Mouse (Mus musculus): ENCODE measurements around the gene Vps52. TPM values are rescaled to one million over a fixed set of nuclear protein-coding genes. Genes with fewer than 3 reads are reported as not detected.
"Not testable (repeated sequence)": the region's sequence is repeated elsewhere in the genome, so short reads cannot be mapped to it uniquely, and the experiment has no call there.

Vps52 gene
- total RNA-seq, 2 experiments from 2014 or later: 71.1 to 71.2 TPM

DNA sequence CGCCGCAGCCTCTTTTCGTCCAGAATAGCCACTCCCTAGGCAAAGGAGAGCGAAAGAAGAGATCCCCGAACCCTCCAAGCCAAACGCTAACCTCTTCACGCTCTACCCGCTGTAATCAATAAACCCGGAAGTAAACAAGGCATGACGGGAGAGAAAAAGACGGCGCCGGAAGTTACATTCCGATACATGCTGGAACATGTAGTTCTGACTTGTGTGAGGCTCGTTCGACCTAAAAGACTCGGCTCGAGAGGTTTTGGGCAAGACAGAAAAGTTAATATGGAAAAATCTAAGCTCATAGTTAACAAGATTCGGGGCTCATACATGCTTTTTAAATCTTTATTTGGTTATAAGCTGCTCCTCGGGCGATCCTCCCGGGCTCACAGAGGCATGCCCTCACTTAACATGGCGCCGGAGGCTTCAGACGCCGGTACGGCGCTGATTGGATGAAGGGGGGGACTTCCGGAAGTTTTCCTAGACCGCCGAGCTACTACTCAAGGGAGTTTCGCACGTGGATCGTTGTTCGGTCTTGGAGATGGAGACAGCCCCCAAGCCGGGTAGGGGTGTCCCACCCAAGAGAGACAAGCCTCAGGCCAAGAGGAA is 15.3 kb upstream of the Vps52 start, which contains the start of the genes Pfdn6 and Wdr46:
Pfdn6 (minus strand) TSS at position 138 of the 600 bp plus-strand sequence.
Wdr46 (plus strand) TSS at position 455 of the 600 bp plus-strand sequence.
- peak; percentile 86 for DNase-seq (ENCODE audit: low spot score in 2 of 2)

DNA sequence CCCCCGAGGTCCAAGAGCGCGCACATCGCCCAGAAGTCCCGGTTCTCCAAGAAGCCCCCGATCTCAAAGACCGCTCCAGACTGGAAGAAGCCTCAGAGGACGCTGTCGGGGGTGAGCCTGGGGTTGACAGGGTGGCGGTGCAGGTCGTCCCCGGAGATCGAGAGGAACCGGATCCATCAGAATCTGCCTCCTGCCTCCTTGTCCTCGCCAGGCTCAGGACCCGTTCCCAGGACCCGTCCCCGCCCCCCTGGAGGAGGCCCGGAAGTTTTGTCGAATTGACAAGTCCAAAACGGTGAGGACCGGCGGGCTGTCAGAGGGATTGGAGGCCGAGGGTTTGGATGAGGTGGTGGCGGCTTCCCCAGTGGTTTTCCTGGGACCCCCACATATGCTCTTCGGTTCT is 14.6 kb upstream of the Vps52 start:
- DNase-seq (ENCODE audit: low spot score in 2 of 2): no peak

DNA sequence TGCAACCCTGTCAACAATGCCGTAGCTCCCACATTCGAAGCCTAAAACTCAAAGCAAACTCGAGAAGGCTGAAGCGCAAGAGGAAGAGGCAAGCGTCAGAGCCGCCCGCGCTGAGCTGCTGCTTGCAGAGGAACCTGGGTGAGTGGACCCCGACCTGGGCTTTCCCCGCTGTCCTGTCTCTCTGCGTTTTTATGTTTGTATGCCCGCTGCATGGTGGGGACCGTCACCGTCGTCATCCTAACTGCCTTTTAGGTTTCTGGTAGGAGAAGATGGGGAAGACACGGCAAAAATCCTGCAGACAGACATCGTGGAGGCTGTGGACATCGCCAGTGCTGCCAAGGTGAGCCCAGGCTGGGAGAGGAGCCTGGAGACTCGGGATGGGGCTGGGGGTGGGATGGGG is 14.2 kb upstream of the Vps52 start:
- no peak for DNase-seq (ENCODE audit: low spot score in 2 of 2)

GRCm38 (mm10) chr17:33943454-33943853 is 12.2 kb upstream of the Vps52 start:
- no peak for DNase-seq (ENCODE audit: low spot score in 2 of 2)

DNA sequence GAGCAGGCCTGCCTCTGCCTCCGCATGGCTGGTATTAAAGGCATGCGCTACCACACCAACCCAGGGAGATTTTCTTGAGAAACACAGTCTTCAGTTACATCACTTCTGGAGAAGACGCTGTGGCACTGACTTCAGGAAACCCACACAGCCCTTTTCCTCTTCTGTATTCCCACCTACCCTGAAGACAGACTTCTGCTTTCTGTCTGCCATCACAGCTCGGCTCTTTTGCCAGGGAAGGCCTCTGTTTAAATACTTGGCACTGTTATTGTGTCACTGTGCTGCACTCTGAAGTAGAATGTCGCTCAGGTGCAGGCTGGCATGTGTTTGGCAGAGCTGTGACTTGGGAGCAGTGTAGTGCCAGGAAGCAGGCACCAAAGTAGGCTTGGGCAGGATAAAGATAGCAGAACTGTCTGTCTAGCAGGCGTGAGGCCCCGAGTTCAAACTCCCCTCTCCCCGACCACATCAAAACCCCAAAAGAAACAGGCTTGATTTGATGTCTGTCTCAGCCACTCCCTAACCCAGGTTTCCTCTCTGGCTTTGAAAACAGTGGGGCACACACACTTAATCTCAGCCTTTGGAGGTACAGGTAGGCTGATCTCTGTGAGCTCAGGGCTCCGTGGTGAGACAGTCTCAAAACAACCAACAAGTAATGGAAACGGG is 8.1 kb upstream of the Vps52 start:
- no peak for DNase-seq (ENCODE audit: low spot score in 2 of 2)

DNA sequence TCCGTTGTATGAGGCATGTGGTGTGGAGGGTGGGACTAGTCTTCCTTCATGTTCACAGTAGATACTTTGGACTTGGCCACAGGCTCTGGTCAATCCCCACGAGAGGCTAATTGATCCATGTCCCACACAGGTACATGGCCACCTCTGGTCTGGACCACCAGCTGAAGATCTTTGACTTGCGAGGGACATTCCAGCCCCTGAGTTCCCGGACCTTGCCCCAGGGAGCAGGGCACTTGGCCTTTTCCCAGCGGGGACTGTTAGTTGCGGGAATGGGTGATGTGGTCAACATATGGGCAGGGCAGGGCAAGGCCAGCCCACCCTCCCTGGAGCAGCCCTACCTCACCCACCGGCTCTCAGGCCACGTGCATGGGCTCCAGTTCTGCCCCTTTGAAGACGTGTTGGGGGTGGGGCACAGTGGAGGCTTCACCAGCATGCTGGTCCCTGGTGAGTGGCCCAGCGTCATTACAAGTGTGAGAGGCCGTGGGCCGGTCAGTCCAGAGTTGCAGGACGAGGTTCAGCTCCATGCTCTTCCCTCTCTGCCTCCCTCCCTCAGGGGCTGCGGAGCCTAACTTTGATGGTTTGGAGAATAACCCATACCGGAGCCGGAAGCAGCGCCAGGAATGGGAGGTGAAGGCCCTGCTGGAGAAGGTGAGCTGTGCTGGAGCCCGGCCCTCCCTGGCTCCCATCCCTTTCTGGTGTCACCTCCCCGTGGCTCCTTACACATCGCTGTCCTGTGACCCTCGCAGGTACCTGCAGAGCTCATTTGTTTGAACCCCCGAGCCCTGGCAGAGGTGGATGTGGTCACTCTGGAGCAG is 7.3 kb upstream of the Vps52 start:
- no peak for DNase-seq (ENCODE audit: low spot score in 2 of 2)

DNA sequence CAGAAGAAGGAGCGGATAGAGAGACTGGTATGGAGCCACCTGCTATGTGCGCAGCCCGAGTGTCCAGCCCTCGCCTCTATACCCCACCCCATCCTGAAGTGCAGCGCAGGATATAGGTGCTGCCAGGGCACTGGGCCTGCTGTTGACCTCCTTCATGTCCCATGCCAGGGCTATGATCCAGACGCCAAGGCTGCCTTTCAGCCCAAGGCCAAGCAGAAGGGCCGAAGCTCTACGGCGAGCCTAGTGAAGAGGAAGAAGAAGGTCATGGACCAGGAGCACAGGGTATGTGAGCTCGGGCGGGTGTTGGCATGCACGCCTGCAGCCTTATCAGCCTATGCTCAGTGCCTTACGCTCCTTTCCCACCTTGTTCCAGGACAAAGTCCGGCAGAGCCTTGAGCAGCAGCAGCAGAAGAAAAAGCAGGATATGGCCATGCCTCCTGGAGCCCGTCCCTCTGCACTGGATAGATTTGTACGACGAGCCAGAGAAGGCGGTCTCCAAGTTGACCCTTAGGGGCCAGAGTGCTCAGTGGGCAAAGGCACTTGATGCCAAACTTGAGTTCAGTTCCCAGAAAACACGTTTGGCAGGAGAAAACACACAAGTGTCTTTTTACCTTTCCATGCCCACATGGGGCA is 6.6 kb upstream of the Vps52 start:
- DNase-seq (ENCODE audit: low spot score in 2 of 2): no peak

- no peak for DNase-seq (ENCODE audit: low spot score in 2 of 2)
Measured at GRCm38 (mm10) chr17:33950131-33950625, 5.4 kb upstream of the Vps52 start.

- DNase-seq (ENCODE audit: low spot score in 2 of 2): peak; percentile 75 to 81
Measured at GRCm38 (mm10) chr17:33951021-33951946, 4.3 kb upstream of the Vps52 start, which contains the start of gene B3galt4. TSS of gene B3galt4 (minus strand) at chr17:33951488.

- not testable (repeated sequence) for DNase-seq (ENCODE audit: low spot score in 2 of 2)
Measured at GRCm38 (mm10) chr17:33952015-33952414, 3.6 kb upstream of the Vps52 start.

DNA sequence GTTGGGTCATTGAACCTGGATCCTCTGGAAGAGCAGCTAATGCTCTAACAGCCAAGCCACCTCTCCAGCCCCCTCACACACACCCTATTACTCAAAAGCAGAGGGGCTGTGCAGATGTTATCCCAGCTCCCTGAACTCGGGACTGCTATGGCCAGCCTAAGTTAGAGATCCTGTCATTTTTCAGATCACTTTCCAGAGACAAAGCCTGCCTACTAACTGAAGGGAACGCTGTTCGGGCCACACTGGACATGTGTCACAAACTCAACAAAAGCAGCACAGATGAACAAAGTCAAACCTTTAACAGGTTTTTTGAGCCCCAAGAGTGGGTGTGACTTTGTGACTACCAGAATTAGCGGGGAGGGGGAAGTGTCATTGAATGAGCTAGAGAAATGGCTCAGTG is 2.7 kb upstream of the Vps52 start:
- no peak for DNase-seq (ENCODE audit: low spot score in 2 of 2)

DNA sequence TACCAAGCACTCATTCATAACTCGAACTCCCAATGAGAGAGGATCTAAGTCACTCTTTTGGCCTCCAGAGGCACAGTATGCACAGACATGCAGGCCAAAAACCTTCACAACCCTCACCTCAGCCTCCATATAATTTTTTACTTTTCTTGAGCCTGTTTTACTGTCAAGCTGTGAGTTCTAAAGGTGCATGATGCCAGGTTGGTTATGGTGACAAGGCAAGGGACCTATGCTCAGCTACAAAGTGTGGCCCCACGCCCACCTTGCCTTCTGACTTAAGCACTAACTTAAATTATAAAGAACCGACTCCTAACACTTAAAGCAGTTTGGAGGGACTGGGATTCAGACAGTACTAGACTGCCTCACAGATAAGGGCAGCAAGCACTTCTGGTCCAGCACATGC is 2.3 kb upstream of the Vps52 start:
- no peak for DNase-seq (ENCODE audit: low spot score in 2 of 2)

DNA sequence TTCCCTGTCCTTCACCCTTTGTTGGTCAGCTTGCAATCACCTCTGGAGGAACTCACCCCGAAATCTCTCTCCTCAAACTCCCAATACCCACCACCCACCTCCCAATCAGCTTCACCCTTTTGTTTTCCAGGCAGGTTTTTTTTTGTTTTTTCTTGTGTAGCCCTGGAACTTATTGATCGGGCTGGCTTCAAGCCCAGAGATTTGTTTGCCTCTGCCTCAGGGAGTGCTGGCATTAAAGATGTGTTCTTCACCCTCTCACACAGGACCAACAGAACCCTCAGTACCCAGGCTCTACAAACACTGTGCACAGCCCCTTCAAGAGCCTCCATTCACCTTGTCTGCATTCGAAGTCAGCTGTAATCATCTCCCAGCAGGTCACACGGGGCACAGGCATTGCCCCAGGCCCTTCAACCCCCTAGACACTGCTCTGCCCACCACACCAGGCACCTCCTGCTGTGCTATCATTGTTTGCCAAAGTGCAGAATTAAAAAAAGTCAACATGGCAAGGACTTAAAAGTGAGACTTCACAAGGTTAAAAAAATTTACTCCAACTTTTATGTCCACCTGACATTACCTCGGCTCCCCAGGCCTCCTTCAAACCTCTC is 1.5 kb upstream of the Vps52 start:
- no peak for DNase-seq (ENCODE audit: low spot score in 2 of 2)

GRCm38 (mm10) chr17:33954646-33955554 is 712 bp upstream of the Vps52 start:
- no peak for DNase-seq (ENCODE audit: low spot score in 2 of 2)

DNA sequence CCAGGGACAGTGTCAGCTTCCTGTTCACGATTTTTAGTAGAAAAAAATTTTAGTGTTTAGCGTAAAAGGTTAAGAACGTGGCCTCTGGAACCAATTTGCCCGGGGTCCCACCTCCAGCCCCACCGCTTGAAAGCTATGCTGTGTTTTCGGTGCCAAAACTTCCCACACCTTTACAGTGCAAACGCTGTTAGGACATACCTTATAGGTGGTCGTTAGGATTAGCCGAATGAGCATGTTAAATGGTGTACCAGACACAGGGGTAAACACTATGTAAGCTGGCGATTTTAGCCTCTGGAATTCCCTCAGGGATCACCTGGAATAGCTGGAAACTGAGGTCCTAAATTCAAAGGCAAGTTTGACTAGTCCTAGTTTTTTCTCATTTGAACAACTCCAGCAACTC is 724 bp downstream of the Vps52 start:
- no peak for DNase-seq (ENCODE audit: low spot score in 2 of 2)

- no peak for DNase-seq (ENCODE audit: low spot score in 2 of 2)
Measured at GRCm38 (mm10) chr17:33957493-33957892, 1.9 kb downstream of the Vps52 start.

GRCm38 (mm10) chr17:33958451-33958850 is 2.8 kb downstream of the Vps52 start:
- no peak for DNase-seq (ENCODE audit: low spot score in 2 of 2)

- DNase-seq (ENCODE audit: low spot score in 2 of 2): no peak
Measured at GRCm38 (mm10) chr17:33959135-33959534, 3.5 kb downstream of the Vps52 start.

DNA sequence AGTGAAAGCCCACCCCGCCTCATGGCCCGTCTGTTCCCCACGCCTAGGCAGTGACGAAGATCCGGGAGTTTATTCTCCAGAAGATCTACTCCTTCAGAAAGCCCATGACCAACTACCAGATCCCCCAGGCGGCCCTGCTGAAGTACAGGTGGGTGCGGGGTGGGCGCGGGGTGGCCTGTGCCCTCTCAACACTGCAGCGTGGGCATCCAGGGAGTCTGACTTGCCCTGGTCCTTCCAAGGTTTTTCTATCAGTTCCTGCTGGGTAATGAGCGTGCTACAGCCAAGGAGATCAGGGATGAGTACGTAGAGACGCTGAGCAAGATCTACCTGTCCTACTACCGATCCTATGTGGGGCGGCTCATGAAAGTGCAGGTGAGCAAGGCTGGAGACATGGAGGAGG is 4.3 kb downstream of the Vps52 start:
- no peak for DNase-seq (ENCODE audit: low spot score in 2 of 2)
